Mouse (Mus musculus) heart, embryonic 10.5 days (tissue): ENCODE data around the gene Serpinb5. TPM values are rescaled to one million over a fixed set of nuclear protein-coding genes. Genes with fewer than 3 reads are reported as not detected.

Experiments used
- DNase-seq: peaks from one replicate; pipeline ENCODE4 v3.0.0-alpha.2; 2017; ENCODE audit warnings: low spot score
- H3K27ac ChIP-seq: fragments of 300-500 bp; sonication (generic); 2 replicates; pipeline ENCODE4 v1.5.1; 2016; ENCODE audit warnings: mild to moderate bottlenecking
- H3K27me3 ChIP-seq: fragments of 300-500 bp; sonication (generic); 2 replicates; pipeline ENCODE4 v1.6.1; 2016; ENCODE audit warnings: mild to moderate bottlenecking; ENCODE audit not compliant: poor library complexity, insufficient read depth, severe bottlenecking
- H3K36me3 ChIP-seq: fragments of 300-500 bp; sonication (generic); 2 replicates; pipeline ENCODE4 v1.6.1; 2016; ENCODE audit warnings: mild to moderate bottlenecking, moderate library complexity
- H3K4me1 ChIP-seq: fragments of 300-500 bp; sonication (generic); 2 replicates; pipeline ENCODE4 v1.6.1; 2016; ENCODE audit warnings: mild to moderate bottlenecking
- H3K4me3 ChIP-seq: fragments of 300-500 bp; sonication (generic); 2 replicates; pipeline ENCODE4 v1.5.1; 2016; ENCODE audit warnings: mild to moderate bottlenecking, moderate library complexity
- H3K9me3 ChIP-seq: fragments of 300-500 bp; sonication (generic); 2 replicates; pipeline ENCODE4 v1.6.1; 2016; ENCODE audit warnings: mild to moderate bottlenecking, moderate library complexity
- WGBS: fragments of 180-500 bp; shearing (Covaris S2); methylation state at CpG from one replicate; pipeline ENCODE4 v1.1.7; 2016; 5-methylcytosine and 5-hydroxymethylcytosine counted together
- polyA plus RNA-seq: library from polyadenylated mRNA; unstranded; fragments of >200 nt; fragmentation: Nextera tagmentation; extraction: Ambion mirVana; gene quantifications from 2 replicates; pipeline ENCODE4 v1.2.1, GENCODE M21; 2016

The Serpinb5 gene
- not detected in 2 replicates for polyA plus RNA-seq

- no peak for DNase-seq
- H3K27me3 ChIP-seq, result no peaks in the 10 kb centered on the region
- H3K4me3 ChIP-seq, result no peak within 1 kb of the TSS
- H3K36me3 ChIP-seq, result no peaks in the 10 kb centered on the region
- no peaks in the 10 kb centered on the region for H3K4me1 ChIP-seq
- H3K27ac ChIP-seq, result no peak within 1 kb of the TSS
- H3K9me3 ChIP-seq, result no peaks in the 10 kb centered on the region
- WGBS, result 56% methylated on average over 8 of the region's 8 CpGs
Measured at GRCm38 (mm10) chr1:106860847-106861246, at the start of gene Serpinb5. Gene Serpinb5 (plus strand): TSS chr1:106861173.

DNA sequence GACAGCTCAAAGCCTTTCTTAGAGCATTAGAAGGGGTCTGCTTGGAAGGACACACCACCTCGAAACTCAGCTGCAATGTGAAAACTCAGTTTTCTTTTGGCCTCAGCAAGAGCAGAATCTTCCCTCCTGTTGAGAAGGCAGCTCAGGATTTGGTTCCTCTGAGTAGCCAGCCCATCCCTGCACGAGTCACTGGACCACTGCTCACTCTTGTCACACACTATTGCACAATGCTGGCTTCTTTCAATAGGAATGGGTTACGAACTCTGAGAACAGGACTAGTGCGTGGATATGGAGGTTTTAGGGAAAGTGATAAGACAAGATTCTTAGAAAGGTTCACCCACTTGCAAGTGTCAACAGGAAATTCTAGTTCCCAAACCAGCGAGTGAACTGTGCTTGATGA, 46.1 kb upstream of the Serpinb5 start:
- WGBS, result 66% methylated on average over 5 of the region's 5 CpGs
- Histone ChIP-seq H3K4me3 (no peak overlapping the region), H3K36me3 (no peaks in the 10 kb centered on the region), H3K9me3 (no peaks in the 10 kb centered on the region), H3K4me1 (no peaks in the 10 kb centered on the region), H3K27me3 (no peaks in the 10 kb centered on the region), H3K27ac (no peak overlapping the region)
- DNase-seq, result no peak

- Histone ChIP-seq H3K9me3 (no peaks in the 10 kb centered on the region), H3K27ac (no peak overlapping the region), H3K4me3 (no peak overlapping the region), H3K27me3 (no peaks in the 10 kb centered on the region), H3K36me3 (no peaks in the 10 kb centered on the region), H3K4me1 (no peaks in the 10 kb centered on the region)
- no peak for DNase-seq
- WGBS, result 83% methylated on average over 6 of the region's 6 CpGs
Measured at GRCm38 (mm10) chr1:106815265-106815664, 45.7 kb upstream of the Serpinb5 start.

DNA sequence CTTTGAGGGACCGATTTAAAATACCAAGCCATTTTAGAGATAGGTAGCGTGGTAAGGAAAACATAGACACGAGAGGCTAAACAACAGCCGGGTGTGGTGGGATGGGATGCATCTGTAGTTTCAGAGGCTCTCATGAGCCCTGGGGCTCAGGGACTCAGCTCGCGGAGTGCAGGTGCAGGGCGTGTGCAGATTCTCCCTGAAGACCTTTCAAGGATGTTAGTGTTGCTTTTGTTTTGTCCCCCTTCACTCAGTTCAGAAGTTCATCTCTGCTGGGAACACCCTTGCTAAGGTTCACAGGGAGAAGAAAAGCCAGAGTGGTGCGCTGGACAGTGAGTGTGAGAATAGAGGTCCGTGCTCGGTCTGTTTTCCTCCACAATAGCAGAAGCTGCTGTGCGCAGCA, 44.2 kb upstream of the Serpinb5 start:
- DNase-seq, result no peak
- Histone ChIP-seq H3K36me3 (no peaks in the 10 kb centered on the region), H3K4me3 (no peak overlapping the region), H3K27ac (no peak overlapping the region), H3K9me3 (no peaks in the 10 kb centered on the region), H3K27me3 (no peaks in the 10 kb centered on the region), H3K4me1 (no peaks in the 10 kb centered on the region)
- WGBS, result 83% methylated on average over 11 of the region's 11 CpGs

- Histone ChIP-seq H3K4me1 (no peaks in the 10 kb centered on the region), H3K9me3 (no peaks in the 10 kb centered on the region), H3K36me3 (no peaks in the 10 kb centered on the region), H3K27ac (no peak overlapping the region), H3K4me3 (no peak overlapping the region), H3K27me3 (no peaks in the 10 kb centered on the region)
- WGBS, result 23% methylated on average over 4 of the region's 4 CpGs
- DNase-seq, result no peak
Measured at GRCm38 (mm10) chr1:106818323-106818722, 42.6 kb upstream of the Serpinb5 start.

DNA sequence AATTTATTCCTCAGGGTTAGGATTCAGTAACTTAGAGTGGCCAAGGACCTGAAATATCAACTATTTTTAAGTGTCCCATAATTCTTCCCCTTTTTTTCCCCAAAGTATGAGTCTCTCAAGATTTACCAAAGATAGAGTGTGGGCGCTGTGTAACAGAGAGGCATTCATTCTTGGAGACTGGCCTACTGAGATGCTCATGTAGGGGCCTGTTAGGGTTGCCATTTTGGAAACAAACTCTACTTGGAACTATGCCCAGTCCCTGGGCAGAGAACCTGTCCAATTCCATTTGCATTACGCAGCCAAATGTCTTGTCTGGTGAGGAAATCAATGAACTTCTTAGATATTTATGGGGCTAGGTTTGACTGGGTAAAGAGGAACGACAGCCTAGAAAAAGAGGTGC, 38.7 kb upstream of the Serpinb5 start:
- DNase-seq, result no peak

GRCm38 (mm10) chr1:106828784-106829183, 32.2 kb upstream of the Serpinb5 start:
- WGBS, result 64% methylated on average over 4 of the region's 4 CpGs
- Histone ChIP-seq H3K27ac (no peak overlapping the region), H3K4me3 (no peak overlapping the region), H3K4me1 (no peaks in the 10 kb centered on the region), H3K27me3 (no peaks in the 10 kb centered on the region), H3K36me3 (no peaks in the 10 kb centered on the region), H3K9me3 (no peaks in the 10 kb centered on the region)
- no peak for DNase-seq

More for the DNA sequence above, 38.7 kb upstream of the Serpinb5 start:
- no peaks in the 10 kb centered on the region for H3K9me3 ChIP-seq
- 82% methylated on average over 3 of the region's 3 CpGs for WGBS
- no peak overlapping the region for H3K27ac ChIP-seq
- no peaks in the 10 kb centered on the region for H3K27me3 ChIP-seq
- H3K36me3 ChIP-seq, result no peaks in the 10 kb centered on the region
- H3K4me3 ChIP-seq, result no peak overlapping the region
- no peaks in the 10 kb centered on the region for H3K4me1 ChIP-seq

GRCm38 (mm10) chr1:106865543-106865942, 4.6 kb downstream of the Serpinb5 start:
- no peaks in the 10 kb centered on the region for H3K27me3 ChIP-seq
- 83% methylated on average over 6 of the region's 6 CpGs for WGBS

GRCm38 (mm10) chr1:106866029-106866428, 5.1 kb downstream of the Serpinb5 start:
- DNase-seq, result no peak
- H3K9me3 ChIP-seq, result no peaks in the 10 kb centered on the region
- 80% methylated on average over 5 of the region's 5 CpGs for WGBS
- no peaks in the 10 kb centered on the region for H3K27me3 ChIP-seq
- H3K36me3 ChIP-seq, result no peaks in the 10 kb centered on the region
- no peak overlapping the region for H3K27ac ChIP-seq
- no peak overlapping the region for H3K4me3 ChIP-seq
- H3K4me1 ChIP-seq, result no peaks in the 10 kb centered on the region

More at GRCm38 (mm10) chr1:106865543-106865942, 4.6 kb downstream of the Serpinb5 start:
- no peak for DNase-seq
- no peak overlapping the region for H3K4me3 ChIP-seq
- H3K4me1 ChIP-seq, result no peaks in the 10 kb centered on the region
- no peaks in the 10 kb centered on the region for H3K36me3 ChIP-seq
- no peaks in the 10 kb centered on the region for H3K9me3 ChIP-seq
- no peak overlapping the region for H3K27ac ChIP-seq

GRCm38 (mm10) chr1:106866768-106867167, 5.8 kb downstream of the Serpinb5 start:
- Histone ChIP-seq H3K9me3 (no peaks in the 10 kb centered on the region), H3K27ac (no peak overlapping the region), H3K36me3 (no peaks in the 10 kb centered on the region), H3K4me1 (no peaks in the 10 kb centered on the region), H3K27me3 (no peaks in the 10 kb centered on the region), H3K4me3 (no peak overlapping the region)
- DNase-seq, result no peak
- WGBS, result 74% methylated on average over 6 of the region's 6 CpGs

DNA sequence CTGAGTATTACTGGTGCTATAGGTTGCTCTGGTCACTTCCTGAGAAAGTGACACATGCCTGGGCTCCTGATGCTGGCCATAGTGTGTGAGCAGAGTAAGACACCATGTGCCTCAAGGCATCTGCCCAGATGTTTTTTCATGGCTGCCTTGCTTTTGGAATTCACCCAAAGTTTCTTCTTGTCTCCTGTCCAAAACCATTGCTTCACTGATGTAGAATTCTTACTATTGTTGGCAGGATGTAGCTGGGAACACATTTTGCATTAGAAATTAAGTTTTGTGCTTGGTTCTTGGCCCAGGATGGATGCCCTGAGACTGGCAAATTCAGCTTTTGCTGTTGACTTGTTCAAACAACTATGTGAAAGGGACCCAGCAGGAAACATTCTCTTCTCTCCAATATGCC, 9.0 kb downstream of the Serpinb5 start:
- DNase-seq, result no peak
- Histone ChIP-seq H3K4me3 (no peak overlapping the region), H3K27me3 (no peaks in the 10 kb centered on the region), H3K9me3 (no peaks in the 10 kb centered on the region), H3K27ac (no peak overlapping the region), H3K36me3 (no peaks in the 10 kb centered on the region), H3K4me1 (no peaks in the 10 kb centered on the region)

DNA sequence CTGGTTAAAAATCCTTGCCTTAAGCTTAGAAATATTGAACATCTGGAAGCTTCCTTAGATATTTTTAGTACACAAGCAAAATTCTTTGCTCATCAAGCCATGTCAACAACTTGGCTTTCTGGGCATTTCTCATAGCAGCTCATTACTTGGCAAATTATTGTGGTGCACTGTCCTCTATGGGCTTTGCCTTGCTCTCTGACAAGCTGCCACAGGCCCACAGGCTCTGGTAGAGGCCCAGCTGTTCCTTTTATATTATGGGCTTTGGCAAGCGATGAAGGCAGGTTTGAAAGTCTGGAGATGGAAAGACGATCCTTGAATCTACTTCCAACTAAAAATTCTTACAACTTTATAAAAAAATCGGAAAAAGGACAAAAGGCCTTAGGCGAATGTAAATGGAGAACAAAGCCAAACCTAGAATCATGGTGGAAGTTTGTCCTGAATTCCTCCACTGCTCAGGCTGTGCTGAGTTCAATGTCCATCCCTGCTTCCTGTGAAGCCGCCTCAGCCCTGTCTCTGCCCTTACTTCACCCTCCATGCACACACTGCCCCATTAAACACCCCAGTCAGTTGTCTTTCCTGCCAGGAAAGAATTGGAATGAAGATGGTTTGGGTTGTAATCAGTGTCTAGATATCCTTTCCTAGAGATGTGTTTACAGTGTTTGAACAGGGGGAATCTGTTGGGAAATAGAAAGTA, 14.4 kb downstream of the Serpinb5 start:
- Histone ChIP-seq H3K4me3 (no peak overlapping the region), H3K4me1 (no peaks in the 10 kb centered on the region), H3K9me3 (no peaks in the 10 kb centered on the region), H3K36me3 (no peaks in the 10 kb centered on the region), H3K27ac (no peak overlapping the region), H3K27me3 (no peaks in the 10 kb centered on the region)
- DNase-seq, result no peak
- 76% methylated on average over 5 of the region's 5 CpGs for WGBS

DNA sequence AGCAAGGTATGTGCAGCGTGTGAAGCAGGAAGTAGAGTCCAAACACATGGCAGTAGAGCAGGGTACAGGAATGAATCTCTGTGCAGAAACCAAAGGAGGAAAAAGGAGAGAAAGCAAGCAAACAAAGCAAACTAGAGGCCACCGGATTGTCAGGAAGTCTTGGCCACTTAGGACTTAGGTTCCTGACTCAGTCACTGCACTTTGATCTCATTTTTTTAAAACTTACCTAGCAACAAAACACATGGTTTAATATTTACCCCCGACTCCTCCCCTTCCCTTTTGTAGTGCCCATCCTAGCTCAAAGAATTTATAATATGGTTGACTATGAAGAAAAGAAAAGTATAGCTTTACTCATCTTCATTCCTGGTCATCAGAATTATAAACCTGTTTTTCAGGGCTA, 15.2 kb downstream of the Serpinb5 start:
- H3K4me1 ChIP-seq, result no peaks in the 10 kb centered on the region
- WGBS, result 71% methylated on average over 3 of the region's 3 CpGs
- H3K36me3 ChIP-seq, result no peaks in the 10 kb centered on the region
- H3K4me3 ChIP-seq, result no peak overlapping the region
- DNase-seq, result no peak
- H3K9me3 ChIP-seq, result no peaks in the 10 kb centered on the region
- no peaks in the 10 kb centered on the region for H3K27me3 ChIP-seq
- H3K27ac ChIP-seq, result no peak overlapping the region

DNA sequence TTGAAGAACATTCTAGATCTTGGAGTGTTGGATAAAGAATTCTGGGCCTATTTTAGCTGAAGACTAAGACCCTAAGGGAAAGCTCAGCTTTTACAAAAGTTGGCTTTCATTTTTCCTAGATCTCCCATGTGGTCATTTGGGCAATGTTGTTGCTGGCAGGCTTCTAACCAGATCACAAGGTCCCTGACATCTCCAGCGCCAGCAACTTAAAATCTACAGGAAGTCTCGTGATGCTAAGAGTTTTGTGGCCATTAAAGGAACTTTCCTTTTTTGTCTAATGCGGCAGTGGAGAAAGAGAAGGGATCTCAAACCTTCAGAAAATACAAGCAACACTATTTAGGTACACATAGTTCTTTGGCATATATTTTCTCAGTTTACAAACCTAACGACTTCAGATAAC, 21.8 kb downstream of the Serpinb5 start:
- H3K27me3 ChIP-seq, result no peaks in the 10 kb centered on the region
- DNase-seq, result no peak
- 72% methylated on average over 4 of the region's 4 CpGs for WGBS
- no peak overlapping the region for H3K4me3 ChIP-seq
- no peaks in the 10 kb centered on the region for H3K4me1 ChIP-seq
- H3K27ac ChIP-seq, result no peak overlapping the region
- no peaks in the 10 kb centered on the region for H3K9me3 ChIP-seq
- no peaks in the 10 kb centered on the region for H3K36me3 ChIP-seq
